Mouse (Mus musculus) C2C12 (cell line): ENCODE results near the gene Stxbp1. TPM values are rescaled to one million over a fixed set of nuclear protein-coding genes. Genes with fewer than 3 reads are reported as not detected.

Experiments
- H3K27me3 ChIP-seq: one replicate; pipeline ENCODE4 v1.6.1; 2011; ENCODE audit not compliant: control insufficient read depth, insufficient read depth, insufficient read length
- H3K36me3 ChIP-seq: one replicate; pipeline ENCODE4 v1.6.1; 2011; ENCODE audit not compliant: control insufficient read depth, insufficient read depth
- H3K4me3 ChIP-seq: one replicate; pipeline ENCODE4 v1.5.1; 2011; ENCODE audit warnings: mild to moderate bottlenecking, control low read depth; ENCODE audit not compliant: poor library complexity, insufficient read depth, severe bottlenecking
- H3K79me2 ChIP-seq: one replicate; pipeline ENCODE4 v1.6.1; 2011; ENCODE audit not compliant: control insufficient read depth, insufficient read depth
- H3K79me3 ChIP-seq: one replicate; pipeline ENCODE4 v1.6.1; 2011; ENCODE audit warnings: low read depth, control low read depth
- H3ac ChIP-seq: one replicate; pipeline ENCODE3; 2011; ENCODE audit warnings: low read depth; ENCODE audit not compliant: control insufficient read depth, insufficient read length
- CEBPB ChIP-seq: IDR thresholded peaks from one replicate; pipeline ENCODE4 v1.6.1; 2011; ENCODE audit warnings: low read depth, mild to moderate bottlenecking, control low read depth, moderate library complexity
- CTCF ChIP-seq: IDR thresholded peaks from one replicate; pipeline ENCODE4 v1.5.1; 2011; ENCODE audit not compliant: control insufficient read depth, insufficient read depth, insufficient read length
- FOSL1 ChIP-seq: IDR thresholded peaks from one replicate; pipeline ENCODE4 v1.8.0; 2011; ENCODE audit warnings: mild to moderate bottlenecking, low read length; ENCODE audit not compliant: poor library complexity, insufficient read depth, severe bottlenecking
- MAX ChIP-seq: IDR thresholded peaks from one replicate; pipeline ENCODE4 v1.6.1; 2011; ENCODE audit warnings: mild to moderate bottlenecking, control low read depth
- MYOD1 ChIP-seq: IDR thresholded peaks from one replicate; pipeline ENCODE4 v1.6.1; 2011; ENCODE audit warnings: low read depth; ENCODE audit not compliant: control insufficient read depth, insufficient read length
- MYOG ChIP-seq: IDR thresholded peaks from one replicate; pipeline ENCODE4 v1.6.1; 2011; ENCODE audit not compliant: control insufficient read depth, insufficient read length; ENCODE audit errors: extremely low read depth
- USF1 ChIP-seq: IDR thresholded peaks from one replicate; pipeline ENCODE4 v1.6.1; 2011; ENCODE audit warnings: low read depth, mild to moderate bottlenecking, control low read depth, moderate library complexity
- polyA plus RNA-seq: library from polyadenylated mRNA; unstranded; fragments of >200 nt; fragmentation: generic; extraction: Trizol; gene quantifications from one replicate; pipeline ENCODE4 v1.2.1, GENCODE M21; 2012; ENCODE audit warnings: missing spikeins

Gene Stxbp1
- polyA plus RNA-seq, 1 experiment = 28.7 TPM

DNA sequence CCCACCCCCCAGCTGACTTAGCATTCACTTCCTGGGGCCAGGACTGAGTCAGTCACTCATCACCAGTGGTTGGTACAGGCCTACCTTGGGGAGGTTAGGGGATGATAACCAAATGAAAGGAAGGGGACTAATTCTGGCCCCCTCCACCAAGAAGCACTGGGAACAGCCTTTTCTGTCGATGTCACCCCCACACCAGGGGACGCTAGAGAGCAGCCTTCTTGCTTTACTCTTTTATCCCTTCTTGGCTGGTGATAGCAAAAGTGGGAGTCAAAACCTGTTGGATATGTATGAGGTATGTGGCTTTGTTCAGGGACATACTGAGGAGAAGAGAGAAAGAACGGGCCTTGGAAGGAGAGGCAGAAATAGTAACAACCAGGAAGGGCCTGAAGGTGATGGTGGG lies 83.7 kb downstream of the Stxbp1 start:
- Histone ChIP-seq H3K79me3 (no peaks in the 10 kb centered on the region), H3ac (no peak overlapping the region), H3K27me3 (no peaks in the 10 kb centered on the region), H3K79me2 (no peaks in the 10 kb centered on the region), H3K36me3 (peaks cover 10% of the 10 kb centered on the region), H3K4me3 (no peak overlapping the region)
- TF ChIP-seq MYOG (no peak), USF1 (no peak), CEBPB (no peak), MAX (no peak), FOSL1 (no peak), CTCF (peak; percentile 22), MYOD1 (no peak)

DNA sequence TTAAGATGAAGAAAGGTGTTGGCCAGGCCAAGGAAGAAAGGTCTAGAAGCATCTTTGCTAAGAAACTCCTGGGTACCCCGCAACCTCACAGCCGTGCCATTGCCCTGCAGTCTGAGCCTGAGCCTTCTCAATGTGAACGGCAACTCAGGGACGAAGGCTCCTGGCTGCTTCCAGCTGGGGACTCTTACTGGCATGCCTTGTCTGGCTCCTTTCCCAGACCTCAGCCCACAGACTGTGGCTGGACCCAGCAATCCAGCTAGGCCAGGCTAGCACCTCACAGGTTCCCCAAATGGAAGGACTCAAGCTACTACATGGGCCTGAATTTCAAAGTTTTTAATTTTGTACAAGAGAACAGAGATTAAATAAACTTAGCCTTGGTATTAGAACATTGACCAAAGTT lies 85.2 kb downstream of the Stxbp1 start:
- no peak overlapping the region for H3K4me3 ChIP-seq
- no peaks in the 10 kb centered on the region for H3K79me2 ChIP-seq
- no peak for TF ChIP-seq MAX
- TF ChIP-seq MYOG = no peak
- TF ChIP-seq FOSL1 = no peak
- no peak for TF ChIP-seq CEBPB
- TF ChIP-seq MYOD1 = no peak
- no peak for TF ChIP-seq USF1
- no peak for TF ChIP-seq CTCF
- no peaks in the 10 kb centered on the region for H3K79me3 ChIP-seq
- peaks cover 10% of the 10 kb centered on the region for H3K36me3 ChIP-seq
- H3K27me3 ChIP-seq = no peaks in the 10 kb centered on the region
- no peak overlapping the region for H3ac ChIP-seq

- Histone ChIP-seq H3K36me3 (peaks cover 10% of the 10 kb centered on the region), H3K4me3 (no peak overlapping the region), H3K27me3 (no peaks in the 10 kb centered on the region), H3K79me2 (no peaks in the 10 kb centered on the region), H3ac (no peak overlapping the region), H3K79me3 (no peaks in the 10 kb centered on the region)
- TF ChIP-seq USF1 (no peak), CEBPB (no peak), MAX (no peak), CTCF (no peak), MYOD1 (no peak), MYOG (no peak), FOSL1 (no peak)
Measured at GRCm38 (mm10) chr2:32761361-32761760, 85.7 kb downstream of the Stxbp1 start.

DNA sequence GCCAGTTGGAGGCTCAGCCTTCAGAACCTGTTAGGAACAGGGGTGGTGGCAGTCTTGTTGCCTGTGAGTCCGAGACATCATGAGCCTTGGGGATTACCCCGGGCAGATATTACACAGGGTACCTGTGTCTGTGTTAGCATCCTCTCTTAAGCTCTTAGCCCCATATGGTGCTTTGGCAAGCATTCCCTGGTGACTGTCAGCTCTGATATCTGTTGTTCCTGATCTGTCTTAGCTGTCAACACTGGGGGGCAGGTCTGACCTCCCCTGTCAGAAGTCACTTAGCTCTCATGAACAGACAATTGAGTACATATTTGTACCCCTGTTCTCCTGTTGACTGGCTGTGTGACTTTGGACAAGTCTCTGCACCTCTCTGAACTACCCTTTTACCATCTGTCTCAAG lies 88.0 kb downstream of the Stxbp1 start:
- Histone ChIP-seq H3K27me3 (no peaks in the 10 kb centered on the region), H3K79me3 (no peaks in the 10 kb centered on the region), H3K36me3 (peaks cover 10% of the 10 kb centered on the region), H3K79me2 (no peaks in the 10 kb centered on the region), H3ac (no peak overlapping the region), H3K4me3 (no peak overlapping the region)
- TF ChIP-seq USF1 (no peak), MYOG (no peak), MAX (no peak), CTCF (no peak), FOSL1 (no peak), MYOD1 (no peak), CEBPB (no peak)

GRCm38 (mm10) chr2:32758503-32758902 lies 88.5 kb downstream of the Stxbp1 start:
- H3K79me2 ChIP-seq = no peaks in the 10 kb centered on the region
- H3K27me3 ChIP-seq = no peaks in the 10 kb centered on the region
- H3K36me3 ChIP-seq = peaks cover 10% of the 10 kb centered on the region
- TF ChIP-seq MAX (no peak), MYOD1 (no peak), CTCF (no peak), USF1 (no peak), MYOG (no peak), CEBPB (no peak), FOSL1 (no peak)
- no peaks in the 10 kb centered on the region for H3K79me3 ChIP-seq
- no peak overlapping the region for H3ac ChIP-seq
- H3K4me3 ChIP-seq = no peak overlapping the region
